Mouse (Mus musculus) R1 (cell line): ENCODE results near the gene Fastk.

Experiments
- DNase-seq: peaks from one replicate; pipeline ENCODE4 v3.0.0-alpha.2; 2018; ENCODE audit warnings: low read depth, low spot score

The Fastk gene

DNA sequence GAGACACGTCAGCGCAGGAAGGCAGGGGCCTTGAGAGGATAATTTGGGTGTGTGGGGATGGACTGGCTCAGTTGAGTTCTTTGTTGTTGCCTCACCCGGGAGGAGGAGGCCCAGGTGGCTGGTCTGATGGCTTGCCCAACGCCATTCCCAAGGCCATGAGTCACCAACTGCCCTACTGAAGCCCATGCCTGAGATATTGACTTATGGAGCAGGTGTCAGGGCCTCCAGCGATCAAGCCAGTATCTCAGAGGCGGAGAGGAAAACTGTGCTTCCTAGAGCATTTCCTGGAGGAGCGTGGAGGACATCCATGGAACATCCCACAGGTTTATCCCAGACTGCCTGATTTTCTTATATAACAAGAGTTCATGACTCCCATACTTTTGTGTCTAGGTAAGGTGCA lies 52.4 kb downstream of the Fastk start:
- DNase-seq: no peak

- no peak for DNase-seq
Measured at GRCm38 (mm10) chr5:24391864-24392263, 53.2 kb downstream of the Fastk start, which contains the start of gene Atg9b. TSS of gene Atg9b (minus strand) at chr5:24392143.

GRCm38 (mm10) chr5:24389658-24390020 lies 55.4 kb downstream of the Fastk start:
- no peak for DNase-seq

DNA sequence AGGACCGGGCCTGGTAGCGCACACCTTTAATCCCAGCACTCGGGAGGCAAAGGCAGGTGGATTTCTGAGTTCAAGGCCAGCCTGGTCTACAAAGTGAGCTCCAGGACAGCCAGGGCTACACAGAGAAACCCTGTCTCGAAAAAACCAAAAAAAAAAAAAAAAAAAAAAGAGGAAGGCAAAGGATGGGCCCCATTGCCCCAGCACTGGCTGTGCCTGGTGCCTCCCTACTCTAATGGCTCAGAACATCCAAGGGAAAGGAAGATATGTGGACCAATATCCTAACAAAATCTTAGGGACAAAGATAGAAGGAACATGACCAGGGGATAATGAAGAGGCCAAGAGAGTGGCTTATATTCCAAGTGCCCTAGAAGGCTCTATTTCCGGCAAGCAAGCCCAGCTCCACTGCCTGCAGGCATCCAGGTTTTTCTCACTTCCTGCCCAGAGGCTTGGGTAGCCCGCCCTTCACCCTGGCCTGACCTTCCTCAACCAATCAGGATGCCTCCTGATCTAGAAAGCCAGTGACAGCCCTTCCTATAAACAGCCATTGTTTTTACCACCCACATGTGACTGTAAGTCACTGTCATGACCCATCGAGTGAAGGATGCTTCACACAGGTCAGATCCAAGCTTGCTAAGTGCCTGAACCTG lies 56.0 kb downstream of the Fastk start:
- DNase-seq: peak; percentile 76
